Mouse (Mus musculus) cerebellum, postnatal 4 days (tissue): ENCODE measurements around the gene Itpr1.
A peak's percentile ranks its signal among the peaks of the same experiment; 100 is the strongest.

Source experiments
- DNase-seq, 2 experiments: peaks; one replicate each; pipeline ENCODE4 v3.0.0; 2022; ENCODE audit warnings: low spot score in 2 of 2, mixed read lengths in 1 of 2

The Itpr1 gene

DNA sequence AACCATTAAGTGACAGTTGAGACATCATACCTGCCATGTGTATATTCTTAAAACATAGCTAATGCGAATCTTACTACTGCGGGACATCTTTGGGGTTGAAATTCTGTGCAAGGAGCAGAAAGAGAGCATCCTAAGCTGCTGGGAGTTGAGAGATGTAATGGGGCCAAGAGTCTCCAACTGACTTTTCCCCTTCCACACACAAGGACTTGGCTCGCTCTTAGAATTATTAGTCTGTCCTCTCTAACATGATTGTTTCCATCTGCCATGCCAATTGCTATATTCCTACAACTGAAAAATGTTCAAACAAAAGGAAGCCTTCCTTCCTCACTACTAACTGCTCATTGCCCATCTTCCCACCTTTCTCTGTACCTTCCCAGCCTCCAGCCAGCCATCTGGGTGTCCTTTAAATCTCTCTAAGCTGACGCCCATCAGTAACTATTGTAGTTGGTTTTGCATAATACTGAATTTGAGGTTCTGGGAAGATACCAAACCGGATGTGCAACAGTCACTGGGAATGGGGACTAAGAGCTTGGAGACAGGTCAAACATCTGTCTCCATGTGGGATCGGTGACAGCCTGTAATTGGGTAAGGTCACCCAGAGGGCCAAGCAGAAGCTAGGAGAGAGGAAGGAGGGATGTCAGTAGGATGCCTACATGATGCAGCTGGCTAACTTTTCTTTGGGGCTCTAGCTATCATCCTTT is 177.9 kb downstream of the Itpr1 start:
- no peak for DNase-seq

DNA sequence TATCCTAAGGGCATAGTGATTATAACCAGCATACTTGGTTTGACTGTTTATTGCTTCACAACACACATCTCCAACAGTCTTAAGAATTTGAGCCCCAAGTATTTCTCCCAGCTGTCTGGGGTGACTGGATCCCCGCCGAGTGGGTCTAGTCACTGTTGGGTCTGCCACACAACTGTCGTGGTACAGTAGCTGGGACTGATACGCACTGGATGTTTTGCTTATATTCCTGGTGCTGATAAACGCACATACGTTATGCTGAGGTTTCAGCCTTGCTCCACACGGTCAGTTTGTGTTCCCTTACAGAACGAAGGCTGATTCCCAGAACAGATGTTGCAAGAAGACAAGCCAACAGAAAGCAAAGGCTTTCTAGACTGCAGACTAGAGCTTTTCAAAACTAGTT is 180.2 kb downstream of the Itpr1 start:
- no peak for DNase-seq

DNA sequence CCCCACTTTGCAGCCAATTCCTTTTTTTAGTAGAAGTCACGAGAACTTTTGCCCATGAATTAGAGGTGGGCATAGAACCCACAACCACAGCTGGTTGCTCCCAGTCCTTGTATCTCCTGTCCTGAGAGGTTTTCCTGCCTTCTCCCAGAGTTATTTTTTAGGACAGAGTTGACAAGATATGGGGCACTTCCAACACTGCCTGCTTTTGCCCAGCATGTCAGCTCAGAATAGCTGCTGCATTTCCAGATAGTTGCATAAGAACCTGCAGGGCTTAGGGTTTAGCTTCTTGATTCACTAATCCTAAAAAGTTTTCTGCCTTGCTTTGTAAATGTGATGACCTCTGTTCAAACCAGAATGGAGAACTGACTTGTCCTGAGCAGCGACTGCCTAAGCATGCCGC is 185.1 kb downstream of the Itpr1 start:
- DNase-seq: no peak

DNA sequence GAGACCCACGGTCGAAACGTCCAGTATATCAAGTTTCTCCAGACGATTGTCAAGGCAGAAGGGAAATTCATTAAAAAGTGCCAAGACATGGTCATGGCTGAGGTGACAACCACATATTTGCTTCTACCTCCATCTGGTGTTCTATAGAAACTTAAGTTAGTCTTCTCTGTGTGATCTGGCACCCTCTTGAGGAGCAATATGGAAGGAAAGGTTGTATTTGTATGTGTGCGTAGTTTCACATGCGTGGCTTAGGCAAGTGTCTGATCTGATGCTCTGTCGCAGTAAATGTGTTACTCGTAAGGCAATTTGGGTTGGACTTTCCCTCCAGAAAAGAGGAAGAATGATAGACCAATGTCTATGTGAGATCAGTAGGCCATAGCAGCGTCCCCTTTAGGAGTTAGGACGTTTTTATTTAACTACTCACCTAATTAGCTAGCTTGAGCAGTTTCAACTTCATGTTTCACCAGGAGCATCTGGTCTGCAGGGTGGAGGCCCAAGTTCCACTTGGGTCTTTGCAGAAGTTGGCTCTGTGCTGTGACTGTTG is 188.6 kb downstream of the Itpr1 start:
- no peak for DNase-seq

DNA sequence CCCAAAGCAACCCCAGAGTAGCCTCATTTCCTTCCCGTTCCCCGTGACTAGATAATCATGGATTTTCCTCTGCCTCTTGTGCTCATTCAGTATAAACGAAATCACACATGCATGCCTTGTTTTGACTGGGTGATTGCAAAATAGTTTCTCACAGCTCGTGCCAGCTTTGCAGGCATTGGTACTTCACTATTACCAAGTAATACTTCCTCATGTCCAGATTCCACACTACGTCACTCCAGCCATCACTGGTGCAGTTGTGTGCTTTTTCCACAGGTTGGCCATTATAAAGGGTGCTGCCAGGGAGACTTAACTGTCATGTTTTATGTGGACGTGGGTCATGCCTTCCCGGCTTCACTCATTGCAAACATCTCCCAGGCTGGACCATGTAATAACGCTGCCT is 191.8 kb downstream of the Itpr1 start:
- no peak for DNase-seq

DNA sequence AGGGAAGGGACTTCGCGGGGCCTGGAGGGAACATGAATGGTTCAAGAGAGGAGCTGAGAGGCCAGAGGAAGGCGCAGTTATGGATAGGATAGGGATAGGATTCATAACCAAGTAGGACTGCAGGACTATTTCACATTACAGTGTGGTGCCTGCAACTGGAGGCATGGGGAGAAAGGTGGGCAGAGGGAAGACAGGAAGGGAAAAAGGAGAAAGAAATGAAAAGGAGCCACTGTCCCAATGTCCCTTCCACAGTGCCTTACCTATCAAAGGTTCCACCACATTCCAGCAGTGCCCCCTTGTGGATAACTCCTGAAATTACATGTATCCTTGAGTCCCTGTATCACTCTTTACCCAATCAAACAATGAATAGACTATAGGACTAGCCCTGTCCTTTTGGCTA is 195.2 kb downstream of the Itpr1 start:
- DNase-seq: peak in 1 of 2 experiments; percentile 35

DNA sequence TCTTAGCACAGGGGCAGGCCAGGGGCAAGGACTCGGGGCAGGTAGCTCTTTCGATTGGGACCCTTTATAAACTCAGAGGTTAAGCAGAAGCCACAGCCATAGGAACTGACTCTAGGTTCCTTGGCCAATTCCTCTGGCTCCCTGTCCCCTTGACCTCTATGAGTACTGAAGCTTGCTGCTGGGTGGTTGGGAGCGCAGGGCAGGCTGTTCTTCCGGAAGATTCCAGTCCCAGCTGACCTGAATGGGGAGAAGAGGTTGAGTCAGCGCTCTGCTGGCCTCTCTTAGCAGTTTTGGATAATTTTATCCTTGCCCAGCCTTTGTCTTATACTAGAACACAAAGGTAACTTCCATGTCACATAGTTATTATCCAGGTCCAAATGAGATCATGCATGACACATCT is 195.8 kb downstream of the Itpr1 start:
- no peak for DNase-seq

DNA sequence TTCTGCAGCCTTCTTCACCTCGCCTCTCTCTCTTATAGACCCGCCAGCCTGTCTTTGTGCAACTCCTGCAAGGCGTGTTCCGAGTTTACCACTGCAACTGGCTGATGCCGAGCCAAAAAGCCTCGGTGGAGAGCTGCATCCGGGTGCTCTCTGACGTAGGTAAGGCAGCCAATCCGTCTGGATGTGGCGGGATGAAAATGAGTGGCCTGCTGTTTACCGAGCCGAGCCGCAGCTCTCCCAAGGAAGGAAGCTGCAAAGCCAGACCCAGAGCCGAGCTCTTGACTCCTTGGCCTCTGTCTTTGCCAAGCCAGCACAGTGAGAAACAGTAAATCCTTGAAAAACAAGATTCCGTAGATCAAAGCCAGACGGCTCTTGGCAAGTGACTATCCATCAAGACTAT is 197.9 kb downstream of the Itpr1 start:
- no peak for DNase-seq

DNA sequence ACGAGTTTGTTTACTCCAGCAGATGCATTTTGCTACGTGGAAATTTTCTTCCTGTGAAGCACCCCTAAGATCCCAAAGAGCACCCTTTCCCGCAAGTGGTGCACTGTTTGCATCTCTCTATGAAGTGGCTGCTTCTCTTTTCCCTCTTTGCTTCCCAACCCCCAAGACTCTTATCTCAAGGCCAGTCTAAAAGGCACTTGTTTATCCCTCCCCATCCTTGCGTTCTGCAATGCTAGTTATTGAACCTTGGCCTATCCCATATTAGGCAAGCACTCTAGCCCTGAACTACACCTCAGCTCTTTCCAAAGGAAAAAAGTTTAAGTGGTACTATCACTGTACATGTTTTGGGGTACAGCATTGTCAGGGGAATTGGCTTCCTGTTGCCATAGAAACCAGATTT is 198.3 kb downstream of the Itpr1 start:
- no peak for DNase-seq

DNA sequence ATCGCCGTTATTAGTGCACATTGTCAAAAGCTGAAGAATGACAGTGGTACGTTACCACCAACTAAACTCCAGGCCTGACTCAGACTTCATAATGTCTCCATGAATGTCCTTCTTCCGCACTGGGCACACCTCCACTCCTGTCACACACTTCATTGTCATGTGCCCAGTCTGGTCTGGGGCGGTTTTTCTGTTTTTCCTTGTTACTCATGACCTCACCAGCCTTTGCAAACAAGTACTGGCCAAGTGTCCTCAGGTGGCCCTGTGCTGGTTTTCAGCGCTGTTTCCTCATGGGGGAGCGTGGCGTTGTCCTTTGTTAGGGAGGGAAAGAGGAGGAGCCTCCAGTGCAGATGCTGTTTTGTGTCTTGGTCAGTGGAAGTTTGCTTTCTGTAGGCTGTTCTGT is 200.1 kb downstream of the Itpr1 start:
- no peak for DNase-seq

DNA sequence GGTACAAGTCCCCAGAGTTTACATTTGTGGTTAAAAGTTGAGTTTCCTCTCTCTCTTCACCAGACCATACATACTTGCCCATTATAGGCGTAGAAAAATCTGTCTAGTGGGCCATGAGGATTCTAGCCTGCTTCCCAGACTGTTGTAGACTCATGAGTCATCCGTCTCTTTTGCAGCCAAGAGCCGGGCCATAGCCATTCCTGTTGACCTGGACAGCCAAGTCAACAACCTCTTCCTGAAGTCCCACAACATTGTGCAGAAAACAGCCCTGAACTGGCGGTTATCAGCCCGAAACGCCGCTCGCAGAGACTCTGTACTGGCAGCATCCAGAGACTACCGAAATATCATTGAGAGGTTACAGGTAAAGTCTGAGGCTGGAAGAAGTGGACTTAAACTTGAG is 200.7 kb downstream of the Itpr1 start:
- no peak for DNase-seq

DNA sequence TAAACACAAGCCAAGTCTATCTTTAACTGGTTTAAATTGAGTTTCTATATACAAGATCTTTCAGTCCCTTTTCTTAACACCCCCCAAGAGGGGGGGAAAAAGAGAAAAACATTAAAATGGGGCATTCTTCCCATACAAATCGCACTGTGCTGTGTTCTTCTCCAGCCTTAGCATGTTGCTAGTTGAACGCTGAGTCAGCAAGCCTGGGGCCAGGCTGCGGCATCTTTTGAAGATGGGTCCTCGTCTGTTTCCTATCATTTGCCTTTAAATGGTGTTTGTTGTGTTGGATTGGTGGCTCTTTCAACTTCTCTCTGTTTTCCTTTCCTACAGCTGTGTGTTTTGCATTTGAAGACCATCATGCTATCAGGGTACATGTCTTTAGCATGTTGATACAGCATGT is 203.0 kb downstream of the Itpr1 start:
- no peak for DNase-seq

DNA sequence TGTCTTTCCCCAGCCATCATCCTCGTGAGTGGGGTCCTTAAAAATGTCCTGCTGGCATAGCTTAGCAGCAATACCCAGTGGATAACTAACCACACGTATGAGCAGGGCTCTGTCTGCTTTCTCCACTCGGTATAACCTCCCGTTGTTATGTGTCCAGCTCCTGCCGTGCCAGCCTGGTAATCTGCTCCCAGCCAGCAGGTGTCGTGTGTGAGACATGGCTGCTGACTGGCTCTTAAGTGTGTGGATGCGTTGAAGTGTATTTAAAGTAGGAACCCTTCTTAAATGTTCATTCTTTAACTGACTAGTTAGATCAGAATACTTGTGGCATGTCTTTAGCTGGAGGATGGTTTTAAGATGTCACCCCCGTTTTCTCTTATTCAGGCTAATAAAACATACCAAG is 204.6 kb downstream of the Itpr1 start:
- peak in 1 of 2 experiments; percentile 56 for DNase-seq

DNA sequence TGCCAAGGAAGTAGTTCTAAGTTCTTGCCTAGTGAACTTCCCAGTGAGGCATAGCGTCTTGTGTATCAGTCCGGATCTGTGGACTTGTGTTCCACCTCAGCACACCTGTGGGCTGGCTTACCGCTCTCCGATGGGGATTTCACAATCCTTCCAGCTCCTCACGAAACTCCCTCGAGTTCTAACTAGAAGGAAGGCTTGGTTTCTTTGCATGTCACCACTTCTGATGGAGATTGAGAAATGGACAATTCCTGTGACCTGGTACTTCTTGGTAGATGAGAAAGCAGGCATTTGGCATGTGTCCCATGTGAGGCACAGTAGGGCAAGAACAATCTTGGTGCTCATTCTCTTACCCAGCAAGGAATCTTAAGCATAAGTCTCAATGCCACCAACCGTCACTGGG is 205.3 kb downstream of the Itpr1 start:
- DNase-seq: no peak

DNA sequence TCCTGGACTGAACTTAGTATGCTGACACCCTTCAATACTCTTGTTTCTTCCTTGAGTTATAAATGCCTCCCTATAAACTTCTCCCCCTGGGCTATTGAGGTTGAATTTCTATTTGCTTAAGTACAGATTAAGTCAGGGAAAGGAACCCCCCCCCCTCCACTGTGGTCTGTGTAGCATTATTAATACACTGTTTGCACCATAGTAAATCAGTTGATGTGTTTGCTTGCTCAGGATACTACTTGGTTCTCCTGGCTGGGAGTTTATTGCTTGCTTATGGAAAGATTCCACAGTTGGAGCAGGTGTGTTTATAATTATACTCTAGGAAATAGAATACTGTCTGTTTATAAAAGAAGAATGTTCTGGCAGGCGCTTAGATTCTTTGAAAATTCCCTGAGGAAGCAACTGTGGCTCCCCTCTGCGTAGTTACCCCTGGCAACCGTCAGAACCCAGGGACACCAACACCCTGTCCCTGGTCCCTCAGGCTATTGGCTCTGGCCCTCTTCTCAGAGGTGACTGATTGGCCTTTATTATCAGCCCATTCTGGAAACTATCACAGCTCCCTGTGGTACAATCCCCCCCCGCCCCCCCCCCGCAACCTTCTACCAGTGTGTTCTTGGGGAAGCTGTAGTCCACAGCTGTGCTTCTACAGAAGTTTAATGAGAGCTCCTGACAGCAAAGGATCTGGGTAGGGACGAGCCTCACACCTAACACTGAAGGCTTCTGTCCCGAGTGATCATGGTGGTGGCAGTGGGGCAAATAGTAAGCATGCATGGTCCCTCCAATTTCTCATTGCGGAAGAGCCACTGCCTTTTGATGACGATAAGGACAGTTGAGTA is 212.1 kb downstream of the Itpr1 start:
- no peak for DNase-seq

DNA sequence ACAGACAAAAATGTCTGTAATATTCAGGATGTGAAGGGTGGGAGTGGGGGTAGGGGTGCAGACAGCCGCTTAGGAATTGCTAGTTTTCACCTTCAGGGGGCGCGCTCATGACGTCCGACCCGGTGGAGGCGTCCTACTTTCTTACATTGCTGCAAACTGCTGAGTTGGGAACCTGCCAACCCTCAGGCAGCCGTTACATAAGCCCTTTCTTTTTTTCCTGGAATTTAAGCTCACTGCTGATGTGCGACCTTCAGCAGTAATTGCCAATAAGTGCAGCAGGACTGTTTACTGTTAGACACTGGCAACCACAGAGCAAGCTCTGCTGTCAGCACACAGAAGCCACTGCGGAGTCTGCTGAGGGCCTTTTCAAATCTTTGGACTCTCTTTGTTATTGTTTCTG is 213.9 kb downstream of the Itpr1 start:
- peak; percentile 71 to 82 for DNase-seq

DNA sequence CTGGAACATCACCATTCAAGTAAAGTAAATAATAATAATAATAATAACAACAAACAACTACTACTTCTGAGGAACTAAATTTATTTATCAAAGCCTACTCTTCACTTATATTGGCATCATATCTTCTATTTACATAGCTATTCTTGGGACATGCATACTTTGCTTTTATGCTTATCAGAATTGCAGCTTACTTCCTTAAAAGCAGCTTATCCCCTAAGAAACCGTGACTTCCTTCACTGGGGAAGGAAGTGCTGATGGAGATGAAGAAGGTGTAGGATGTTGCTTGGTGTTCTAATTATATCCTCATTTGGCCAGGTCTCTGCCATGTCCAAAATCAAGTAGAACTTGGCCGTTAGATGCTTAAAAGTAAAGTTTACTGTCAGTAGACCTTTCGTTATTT is 215.5 kb downstream of the Itpr1 start:
- no peak for DNase-seq

DNA sequence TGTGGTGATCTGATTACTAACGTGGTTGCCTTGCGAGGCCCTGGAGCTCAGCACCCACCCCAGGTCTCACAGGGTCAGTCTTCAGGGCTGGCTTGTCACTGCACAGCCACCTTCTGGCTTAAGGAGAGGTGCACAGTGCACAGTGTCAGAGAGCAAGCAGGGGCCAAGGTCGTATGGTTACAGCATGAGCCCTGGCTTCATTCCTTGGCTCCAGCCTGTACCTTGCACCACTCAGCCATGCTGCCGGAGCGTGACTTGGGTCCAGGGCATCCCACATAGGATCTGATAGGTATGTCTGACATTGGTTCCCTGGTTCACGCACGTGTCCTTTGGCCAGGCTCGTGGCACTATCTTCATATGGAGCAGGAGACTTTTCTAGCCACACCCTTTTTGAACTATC is 217.1 kb downstream of the Itpr1 start:
- no peak for DNase-seq

DNA sequence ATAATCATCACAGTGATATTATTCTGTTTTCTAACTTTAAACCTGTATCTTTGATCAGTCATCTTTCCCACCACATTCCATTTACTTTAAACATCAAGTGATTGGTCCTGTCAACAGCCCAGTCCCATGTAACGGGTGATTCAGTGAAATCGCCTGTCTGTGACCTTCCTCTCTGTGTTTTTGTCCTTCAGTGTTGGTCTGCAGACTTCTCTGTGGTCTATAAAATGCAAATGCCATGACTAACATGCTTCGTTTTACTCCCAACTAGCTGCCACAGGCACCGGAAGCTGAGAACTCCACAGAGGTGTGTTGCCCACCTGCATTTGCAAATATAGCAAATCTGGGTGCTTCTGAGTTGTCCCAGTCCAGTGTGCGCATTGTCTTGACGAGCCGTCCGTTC is 218.3 kb downstream of the Itpr1 start:
- DNase-seq: no peak

DNA sequence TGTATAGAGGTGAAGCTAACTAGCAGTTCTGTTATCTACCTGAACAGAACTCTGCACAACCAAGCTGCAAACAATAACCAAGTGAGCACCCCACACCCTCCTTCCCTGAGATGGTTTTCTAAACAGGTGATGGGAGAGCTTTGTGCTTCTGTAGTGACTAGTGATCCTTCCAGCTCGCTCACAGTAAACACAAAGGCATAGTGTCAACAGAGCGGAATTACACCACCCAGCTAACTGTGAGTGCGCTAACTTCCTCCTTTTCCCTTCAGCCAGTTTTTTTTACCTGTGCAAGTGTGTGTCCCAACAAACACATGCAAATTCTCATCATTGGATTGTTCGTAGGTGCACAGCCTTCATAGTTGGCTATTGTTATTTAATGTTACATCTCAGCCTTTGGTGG is 219.9 kb downstream of the Itpr1 start:
- no peak for DNase-seq

DNA sequence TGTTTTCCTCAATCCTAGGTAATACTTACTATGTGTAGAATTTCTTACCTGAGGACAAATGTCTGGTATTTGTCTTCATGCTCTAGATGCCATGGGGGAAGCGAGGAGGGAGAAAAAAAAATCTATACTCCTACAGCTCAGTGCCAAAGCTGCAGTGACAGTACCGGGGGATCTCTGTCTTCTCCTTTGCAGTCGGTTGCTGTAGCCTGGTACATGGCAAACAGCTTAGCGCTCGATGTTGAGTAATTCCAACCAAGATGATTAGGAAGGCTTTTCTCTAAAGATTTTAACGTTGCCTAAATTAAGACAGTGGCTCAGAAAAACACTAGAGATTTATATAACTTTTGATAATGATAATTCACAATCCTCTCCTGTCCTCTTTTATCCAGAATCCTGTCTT is 221.9 kb downstream of the Itpr1 start:
- DNase-seq: no peak

DNA sequence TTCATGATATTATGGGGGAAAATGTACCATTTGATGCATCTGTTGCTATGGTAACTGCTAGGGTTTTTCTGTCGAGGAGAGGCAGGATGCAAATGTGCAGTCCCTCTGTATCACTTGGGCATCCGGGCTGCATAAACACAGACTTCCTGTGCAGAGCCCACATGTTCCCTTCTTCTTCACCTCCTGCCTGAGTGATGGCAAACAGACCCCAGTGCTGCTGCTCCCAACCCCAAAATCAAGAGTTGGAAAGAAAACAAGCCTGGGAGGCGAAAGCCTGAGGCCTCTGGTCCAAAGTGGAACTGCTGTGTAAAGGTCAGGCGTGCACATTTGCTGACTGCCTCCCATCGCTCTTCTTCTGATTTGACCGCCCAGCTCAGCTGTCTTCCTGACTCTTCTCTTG is 222.6 kb downstream of the Itpr1 start:
- DNase-seq: no peak

DNA sequence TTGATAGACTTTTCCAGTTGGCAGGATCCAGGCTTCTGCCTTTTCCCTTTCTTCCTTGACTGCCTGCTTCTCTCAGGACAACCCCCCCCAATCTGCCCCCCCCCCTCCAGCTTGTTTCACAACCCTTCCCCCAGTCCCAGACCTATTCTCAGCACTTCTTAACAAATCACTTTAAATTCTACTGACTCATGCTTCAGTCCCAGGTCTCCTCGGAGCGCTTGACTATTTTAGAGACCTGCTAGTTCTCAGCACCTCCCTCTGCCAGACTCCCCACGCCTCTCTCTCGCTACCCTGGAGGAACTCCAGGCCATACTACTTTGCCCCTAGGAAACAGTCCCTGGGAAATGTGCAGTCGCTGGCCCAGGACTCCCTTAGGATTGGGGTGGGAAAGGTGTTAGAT is 223.7 kb downstream of the Itpr1 start:
- no peak for DNase-seq
